Mouse (Mus musculus) midbrain, postnatal 0 days (tissue): ENCODE measurements around the gene Smndc1. TPM values are rescaled to one million over a fixed set of nuclear protein-coding genes. Genes with fewer than 3 reads are reported as not detected.
"Not testable (repeated sequence)": the region's sequence is repeated elsewhere in the genome, so short reads cannot be mapped to it uniquely, and the experiment has no call there.

Experiments
- ATAC-seq: fragments of 200-750 bp; cut with Nextera tagmentation; 2 replicates; pipeline ENCODE4 v1.8.0; 2017; ENCODE audit warnings: moderate number of reproducible peaks, mild to moderate bottlenecking, moderate TSS enrichment, moderate library complexity; ENCODE audit not compliant: low FRiP score
- DNase-seq: peaks from one replicate; pipeline ENCODE4 v3.0.0-alpha.2; 2015; ENCODE audit warnings: low spot score
- H3K27ac ChIP-seq: fragments of 300-500 bp; sonication (generic); 2 replicates; pipeline ENCODE4 v1.5.1; 2014; ENCODE audit warnings: low read depth, mild to moderate bottlenecking, low read length, mixed read lengths
- H3K27me3 ChIP-seq: fragments of 300-500 bp; sonication (generic); 2 replicates; pipeline ENCODE4 v1.6.1; 2014; ENCODE audit warnings: low read length, control low read depth, mixed read lengths; ENCODE audit not compliant: insufficient read depth
- H3K36me3 ChIP-seq: fragments of 300-500 bp; sonication (generic); 2 replicates; pipeline ENCODE4 v1.6.1; 2014; ENCODE audit warnings: low read length, control low read depth, mixed read lengths; ENCODE audit not compliant: insufficient read depth
- H3K4me1 ChIP-seq: fragments of 300-500 bp; sonication (generic); 2 replicates; pipeline ENCODE4 v1.6.1; 2014; ENCODE audit warnings: mild to moderate bottlenecking, control low read depth, antibody characterized with exemption, low read length, mixed read lengths; ENCODE audit not compliant: insufficient read depth
- H3K4me2 ChIP-seq: fragments of 300-500 bp; sonication (generic); 2 replicates; pipeline ENCODE4 v1.6.1; 2014; ENCODE audit warnings: low read depth, mild to moderate bottlenecking, low read length, mixed read lengths; ENCODE audit not compliant: poor library complexity, severe bottlenecking
- H3K4me3 ChIP-seq: fragments of 300-500 bp; sonication (generic); 2 replicates; pipeline ENCODE4 v1.5.1; 2014; ENCODE audit warnings: low read depth, mild to moderate bottlenecking, low read length, moderate library complexity
- H3K9ac ChIP-seq: fragments of 300-500 bp; sonication (generic); replicated peaks from 2 replicates; pipeline ENCODE4 v1.6.1; 2014; ENCODE audit warnings: mild to moderate bottlenecking, low read length, moderate library complexity, mixed read lengths; ENCODE audit not compliant: poor library complexity, severe bottlenecking
- H3K9me3 ChIP-seq: fragments of 300-500 bp; sonication (generic); 2 replicates; pipeline ENCODE4 v1.6.1; 2016; ENCODE audit warnings: low read length, control low read depth
- CTCF ChIP-seq: IDR thresholded peaks from 2 replicates; pipeline ENCODE4 v1.5.1; 2016; ENCODE audit warnings: antibody characterized with exemption, mild to moderate bottlenecking
- WGBS: fragments of 180-500 bp; shearing (Covaris S2); extraction: QIAGEN DNeasy Blood & Tissue Kit; methylation state at CpG from one replicate; pipeline ENCODE4 v1.1.7; 2014; 5-methylcytosine and 5-hydroxymethylcytosine counted together
- polyA plus RNA-seq: library from polyadenylated mRNA; unstranded; fragments of >200 nt; fragmentation: Nextera tagmentation; extraction: Ambion mirVana; gene quantifications from 2 replicates; pipeline ENCODE4 v1.2.1, GENCODE M21; 2015
- total RNA-seq: library from RNA; depleted of rRNA; stranded (reverse); fragments of >200 nt; gene quantifications from 2 replicates; pipeline ENCODE4 v1.2.3, GENCODE M21; 2014

Smndc1 gene
- total and polyA plus RNA-seq, 2 experiments from 2014 or later = 8.9 to 35.0 TPM

DNA sequence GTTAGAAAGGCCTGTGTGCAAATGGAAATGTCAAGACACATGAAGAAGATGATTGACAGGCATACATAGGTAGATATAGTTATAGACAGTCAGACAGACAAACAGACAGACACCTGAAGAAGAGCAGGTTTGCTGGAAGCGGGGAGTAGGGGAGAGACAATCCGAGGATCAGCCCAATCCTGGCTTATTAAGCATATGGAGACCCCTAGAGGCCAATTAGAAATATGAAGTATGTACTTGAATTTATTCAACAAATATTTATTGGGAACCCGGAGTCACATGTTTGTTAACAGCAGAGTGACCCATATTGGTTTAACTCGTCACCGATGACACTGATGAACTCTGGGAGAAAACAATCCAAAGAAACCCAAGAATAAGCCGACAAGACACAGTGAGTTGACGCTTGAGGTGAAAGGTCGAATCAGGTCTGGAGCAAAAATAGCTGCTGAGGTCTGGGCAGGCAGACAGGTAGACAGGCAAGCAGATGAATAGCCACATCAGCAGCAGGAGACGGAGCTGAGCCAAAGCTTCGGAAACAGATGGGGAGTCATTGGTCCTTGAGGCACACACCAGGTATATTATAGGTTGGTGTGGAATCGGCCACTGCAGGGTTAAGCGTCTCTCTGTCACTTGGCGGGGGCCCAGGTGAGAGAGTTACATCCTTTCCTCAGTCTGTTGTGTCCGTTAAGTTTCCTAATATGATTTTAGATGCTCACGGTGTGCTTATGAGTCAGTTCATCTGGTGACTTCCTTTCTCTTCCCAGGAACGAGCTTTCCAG is 10.1 kb upstream of the Smndc1 start:
- H3K4me2 ChIP-seq = no peak overlapping the region
- H3K27ac ChIP-seq = no peak overlapping the region
- no peak overlapping the region for H3K9ac ChIP-seq
- peak; percentile 22; the same call in 1 of the 2 replicates for TF ChIP-seq CTCF
- ATAC-seq = no peak
- no peaks in the 10 kb centered on the region for H3K36me3 ChIP-seq
- H3K27me3 ChIP-seq = no peaks in the 10 kb centered on the region
- H3K4me3 ChIP-seq = no peak overlapping the region
- H3K9me3 ChIP-seq = no peaks in the 10 kb centered on the region
- no peak for DNase-seq
- no peaks in the 10 kb centered on the region for H3K4me1 ChIP-seq
- WGBS = 87% methylated on average over 16 of the region's 16 CpGs

DNA sequence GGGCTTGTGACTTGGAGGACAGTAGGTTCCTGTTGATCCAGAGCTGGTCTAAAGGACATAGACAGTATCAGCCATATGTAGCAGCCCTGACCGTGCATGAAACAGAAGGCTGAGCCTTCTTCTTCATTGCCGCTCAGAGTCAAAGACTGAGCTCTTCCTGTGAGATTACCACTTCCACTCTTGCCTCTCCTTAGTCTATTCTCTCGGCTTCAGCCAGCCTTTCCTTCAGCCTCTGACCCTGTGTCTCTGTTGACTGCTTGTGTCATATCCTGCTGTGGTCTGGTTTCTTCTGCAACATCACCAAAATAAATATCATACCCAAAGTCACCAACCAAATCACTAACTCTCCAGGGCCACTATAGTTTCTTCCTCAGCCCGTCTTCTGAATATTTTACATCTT is 8.8 kb upstream of the Smndc1 start:
- H3K27me3 ChIP-seq = no peaks in the 10 kb centered on the region
- no peak for ATAC-seq
- H3K36me3 ChIP-seq = no peaks in the 10 kb centered on the region
- no peak overlapping the region for H3K27ac ChIP-seq
- no peaks in the 10 kb centered on the region for H3K9me3 ChIP-seq
- H3K4me3 ChIP-seq = no peak overlapping the region
- 89% methylated on average over 4 of the region's 4 CpGs for WGBS
- no peak overlapping the region for H3K4me2 ChIP-seq
- no peak for TF ChIP-seq CTCF
- DNase-seq = no peak
- H3K9ac ChIP-seq = no peak overlapping the region
- no peaks in the 10 kb centered on the region for H3K4me1 ChIP-seq

DNA sequence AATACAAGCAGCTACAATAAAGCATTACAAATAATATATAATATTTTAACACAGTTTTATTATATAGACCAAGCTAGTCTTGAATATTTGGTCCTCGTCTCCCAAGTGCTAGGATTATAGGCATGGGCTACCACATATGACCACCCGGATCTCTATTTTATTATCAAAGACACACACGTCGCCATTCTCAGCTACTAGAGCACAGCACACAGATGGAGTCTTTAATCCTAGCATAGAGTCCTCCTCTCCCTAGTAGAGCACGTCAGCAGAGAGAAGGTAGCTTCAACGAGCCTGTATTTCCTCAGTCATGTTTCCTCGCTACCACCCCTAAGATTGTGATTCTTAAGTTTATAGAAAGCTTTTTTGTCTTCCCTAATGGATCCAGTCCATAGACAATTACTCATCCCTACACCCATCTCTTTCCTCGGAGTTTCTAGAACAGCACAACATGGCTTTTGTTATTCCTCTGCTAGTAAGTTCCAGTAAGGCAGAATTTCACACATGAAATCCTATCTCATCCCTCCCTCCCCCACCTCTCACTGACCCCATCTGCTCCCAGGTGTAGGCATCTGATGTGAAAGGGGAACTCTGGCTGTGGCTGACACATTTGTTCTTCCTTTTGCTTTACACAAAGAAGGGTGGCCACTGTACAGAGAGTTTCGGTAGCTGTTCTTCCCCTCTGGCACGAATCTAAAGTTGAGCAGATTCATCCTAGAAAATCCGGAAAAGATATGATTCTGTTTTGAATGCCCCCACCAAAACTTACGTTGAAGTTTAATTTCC is 7.3 kb upstream of the Smndc1 start:
- no peaks in the 10 kb centered on the region for H3K9me3 ChIP-seq
- H3K4me1 ChIP-seq = no peaks in the 10 kb centered on the region
- ATAC-seq (no peak), DNase-seq (no peak)
- no peak overlapping the region for H3K4me2 ChIP-seq
- H3K36me3 ChIP-seq = no peaks in the 10 kb centered on the region
- no peaks in the 10 kb centered on the region for H3K27me3 ChIP-seq
- TF ChIP-seq CTCF = no peak
- H3K27ac ChIP-seq = no peak overlapping the region
- WGBS = 89% methylated on average over 12 of the region's 12 CpGs
- H3K4me3 ChIP-seq = no peak overlapping the region
- no peak overlapping the region for H3K9ac ChIP-seq

DNA sequence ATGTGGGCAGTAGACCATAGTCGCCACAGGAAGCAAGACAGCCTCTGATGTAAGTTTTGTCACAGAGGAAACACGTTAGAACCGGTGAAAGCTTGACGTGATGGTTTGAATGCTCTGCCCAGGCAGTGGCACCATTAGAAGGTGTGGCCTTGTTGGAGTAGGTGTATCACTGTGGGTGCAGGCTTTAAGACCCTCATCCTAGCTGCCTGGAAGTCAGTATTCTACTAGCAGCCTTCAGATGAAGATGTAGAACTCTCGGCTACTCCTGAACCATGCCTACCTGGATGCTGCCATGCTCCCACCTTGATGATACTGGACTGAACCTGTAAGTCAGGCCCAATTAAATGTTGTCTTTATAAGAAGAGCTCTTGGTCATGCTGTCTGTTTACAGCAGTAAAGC is 5.4 kb upstream of the Smndc1 start:
- not testable (repeated sequence) for DNase-seq, H3K4me3 ChIP-seq, H3K4me1 ChIP-seq, H3K36me3 ChIP-seq, H3K9ac ChIP-seq, H3K9me3 ChIP-seq, H3K4me2 ChIP-seq, ATAC-seq, H3K27me3 ChIP-seq, H3K27ac ChIP-seq
- 43% methylated on average over 5 of the region's 5 CpGs for WGBS

DNA sequence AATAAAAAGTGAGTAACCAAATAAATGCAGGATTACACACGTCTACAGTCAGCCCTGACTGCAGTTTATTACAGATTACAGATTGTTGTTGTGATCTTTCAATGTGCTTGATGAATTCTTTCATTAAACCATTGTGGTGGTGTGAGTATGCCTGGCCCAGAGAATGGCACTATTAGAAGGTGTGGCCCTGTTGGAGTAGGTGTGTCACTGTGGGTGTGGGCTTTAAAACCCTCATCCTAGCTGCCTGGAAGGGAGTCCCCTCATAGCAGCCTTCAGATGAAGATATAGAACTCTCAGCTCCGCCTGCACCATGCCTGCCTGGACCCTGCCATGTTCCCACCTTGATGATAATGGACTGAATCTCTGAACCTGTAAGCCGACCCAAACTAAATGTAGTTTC is 4.6 kb upstream of the Smndc1 start:
- H3K27me3 ChIP-seq, H3K4me3 ChIP-seq, H3K4me2 ChIP-seq, H3K4me1 ChIP-seq, H3K9me3 ChIP-seq, H3K36me3 ChIP-seq, H3K9ac ChIP-seq, H3K27ac ChIP-seq, ATAC-seq, DNase-seq: not testable (repeated sequence)
- 62% methylated on average over 3 of the region's 3 CpGs for WGBS

DNA sequence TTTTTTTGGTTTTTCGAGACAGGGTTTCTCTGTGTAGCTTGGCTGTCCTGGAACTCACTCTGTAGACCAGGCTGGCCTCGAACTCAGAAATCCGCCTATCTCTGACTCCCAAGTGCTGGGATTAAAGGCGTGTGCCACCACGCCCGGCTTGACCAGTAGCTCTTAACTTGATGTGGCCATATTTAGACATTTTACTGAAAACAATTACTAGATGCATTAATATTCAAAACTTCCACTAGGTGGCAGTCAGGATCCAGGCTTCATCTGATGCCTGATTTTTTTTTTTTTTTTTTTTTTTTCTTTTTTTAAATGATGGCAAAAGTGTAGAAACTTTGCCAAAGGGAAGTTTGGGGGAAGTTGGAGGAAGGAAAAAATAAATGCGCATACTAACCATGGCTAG is 4.2 kb upstream of the Smndc1 start:
- Histone ChIP-seq H3K4me1 (0 out of 2 replicates have a peak, but pooled peaks cover 6% of the 10 kb centered on the region), H3K4me3 (no peak overlapping the region), H3K27me3 (no peaks in the 10 kb centered on the region), H3K27ac (no peak overlapping the region), H3K4me2 (no peak overlapping the region), H3K9ac (no peak overlapping the region), H3K9me3 (no peaks in the 10 kb centered on the region), H3K36me3 (no peaks in the 10 kb centered on the region)
- TF ChIP-seq CTCF = peak; percentile 85
- DNase-seq = peak; percentile 86
- WGBS = 15% methylated on average over 7 of the region's 7 CpGs
- ATAC-seq = no peak
